Mouse (Mus musculus) CD8-positive naive resting alpha-beta T cell, adult 2 months (primary cell): ENCODE results near the gene Fryl.
A peak's percentile ranks its signal among the peaks of the same experiment; 100 is the strongest.
"Not testable (repeated sequence)": the region's sequence is repeated elsewhere in the genome, so short reads cannot be mapped to it uniquely, and the experiment has no call there.

Experiments
- DNase-seq, 2 experiments: peaks; one replicate each; pipeline ENCODE4 v3.0.0; 2022; ENCODE audit warnings: low read depth in 2 of 2, low spot score in 2 of 2

Gene Fryl

GRCm38 (mm10) chr5:73014745-73015144 is 241.7 kb downstream of the Fryl start:
- DNase-seq, result no peak

- not testable (repeated sequence) for DNase-seq
Observed at GRCm38 (mm10) chr5:73013611-73014287, 242.7 kb downstream of the Fryl start.

GRCm38 (mm10) chr5:73012884-73013610 is 243.4 kb downstream of the Fryl start:
- not testable (repeated sequence) for DNase-seq

DNA sequence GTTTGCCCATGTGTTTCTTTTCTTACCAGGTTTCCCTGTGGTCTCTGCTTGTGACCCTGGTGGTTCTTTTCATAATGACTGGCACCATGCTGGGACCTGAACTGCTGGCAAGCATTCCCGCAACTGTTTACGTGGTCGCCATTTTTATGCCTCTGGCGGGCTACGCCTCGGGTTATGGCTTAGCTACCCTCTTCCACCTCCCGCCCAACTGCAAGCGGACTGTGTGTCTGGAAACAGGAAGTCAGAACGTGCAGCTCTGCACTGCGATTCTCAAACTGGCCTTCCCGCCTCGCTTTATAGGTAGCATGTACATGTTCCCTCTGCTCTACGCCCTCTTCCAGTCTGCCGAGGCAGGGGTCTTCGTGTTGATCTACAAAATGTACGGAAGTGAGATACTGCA is 244.6 kb downstream of the Fryl start:
- not testable (repeated sequence) for DNase-seq

- peak in 1 of 2 experiments; percentile 24 for DNase-seq
Observed at GRCm38 (mm10) chr5:73008230-73008629, 248.2 kb downstream of the Fryl start.

GRCm38 (mm10) chr5:73007582-73007959 is 248.8 kb downstream of the Fryl start:
- DNase-seq, result no peak

- DNase-seq, result no peak
Observed at GRCm38 (mm10) chr5:73006784-73007581, 249.4 kb downstream of the Fryl start, which contains the start of gene Slc10a4. TSS of gene Slc10a4 (plus strand) at chr5:73006883.

- DNase-seq, result no peak
Observed at GRCm38 (mm10) chr5:73004046-73004445, 252.4 kb downstream of the Fryl start.

DNA sequence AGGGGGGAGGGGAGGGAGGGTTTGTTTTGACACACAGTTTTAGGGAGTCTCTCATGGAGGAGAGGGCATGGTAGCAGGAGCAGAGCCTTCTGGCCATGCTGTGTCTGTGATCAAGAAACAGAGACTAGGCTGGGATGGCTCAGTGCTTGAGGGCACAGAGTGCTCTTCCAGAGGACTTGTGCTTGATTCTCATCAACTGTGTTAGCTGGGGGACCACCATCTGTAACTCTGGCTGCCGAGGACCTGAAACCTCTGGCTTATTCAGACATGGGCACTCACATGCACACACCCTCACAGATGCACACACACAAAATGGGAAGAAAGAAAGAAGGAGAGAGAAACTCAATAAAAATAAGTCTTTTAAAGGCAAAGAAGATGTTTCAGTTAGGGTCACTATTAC is 257.9 kb downstream of the Fryl start:
- DNase-seq, result not testable (repeated sequence)

DNA sequence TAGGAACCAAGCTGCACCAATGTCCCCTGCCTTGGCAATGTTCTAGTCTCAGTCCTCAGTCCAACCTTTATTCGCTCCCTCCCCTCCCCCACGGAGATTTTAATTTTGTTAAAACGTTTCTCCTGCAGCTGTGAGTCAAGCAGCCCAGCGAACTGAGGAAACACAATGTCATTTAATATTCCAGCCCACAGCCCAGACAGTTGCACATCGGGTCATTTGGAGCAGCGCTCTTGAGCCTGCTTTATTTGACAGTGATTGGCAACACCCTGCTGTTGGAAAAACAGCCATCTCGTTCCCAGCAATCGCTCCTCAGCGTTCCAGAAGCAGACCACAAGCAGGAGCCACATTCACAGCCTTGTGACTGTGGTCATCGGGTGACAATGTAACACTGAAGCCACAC is 261.0 kb downstream of the Fryl start:
- DNase-seq, result no peak

DNA sequence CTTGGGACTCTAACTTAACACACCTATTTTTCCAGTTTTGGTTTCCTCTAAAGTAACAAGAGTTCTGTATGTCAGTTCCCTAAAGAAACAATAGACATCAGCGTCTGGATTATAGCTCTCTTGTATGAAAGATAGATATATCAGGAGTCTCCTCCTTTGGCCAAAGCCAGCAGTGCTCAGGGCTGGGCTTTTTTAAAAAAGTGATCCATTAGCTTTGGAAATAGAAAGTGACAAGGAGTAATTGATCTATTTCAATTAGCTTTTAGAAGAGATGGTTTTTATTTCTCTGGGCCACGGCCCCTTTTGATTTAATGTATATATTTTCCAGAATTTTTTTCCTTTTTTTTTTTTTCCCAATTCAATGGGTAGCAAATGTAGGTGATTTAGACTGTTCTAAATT is 261.5 kb downstream of the Fryl start:
- DNase-seq, result no peak

DNA sequence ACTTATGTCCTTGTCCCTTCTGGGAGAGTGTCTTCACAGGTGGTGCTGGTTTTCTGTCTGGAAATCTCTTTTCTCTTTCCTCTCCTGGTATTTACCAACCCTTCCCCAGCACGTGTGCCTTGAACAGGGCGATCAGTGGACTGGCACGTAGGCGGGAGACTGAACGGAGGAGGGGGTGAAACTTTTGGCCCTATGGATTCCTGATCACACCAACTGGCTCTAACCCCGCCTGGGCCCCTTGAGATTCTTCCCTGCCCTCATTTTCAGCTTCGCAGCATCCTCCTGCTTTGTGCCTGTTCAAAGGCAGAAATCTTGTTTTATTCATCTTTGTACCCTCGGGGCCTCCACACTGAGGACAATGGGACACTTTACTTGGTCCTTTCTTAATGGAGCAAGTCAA is 262.0 kb downstream of the Fryl start:
- DNase-seq, result no peak

- DNase-seq, result no peak
Observed at GRCm38 (mm10) chr5:72992474-72992873, 263.9 kb downstream of the Fryl start.

DNA sequence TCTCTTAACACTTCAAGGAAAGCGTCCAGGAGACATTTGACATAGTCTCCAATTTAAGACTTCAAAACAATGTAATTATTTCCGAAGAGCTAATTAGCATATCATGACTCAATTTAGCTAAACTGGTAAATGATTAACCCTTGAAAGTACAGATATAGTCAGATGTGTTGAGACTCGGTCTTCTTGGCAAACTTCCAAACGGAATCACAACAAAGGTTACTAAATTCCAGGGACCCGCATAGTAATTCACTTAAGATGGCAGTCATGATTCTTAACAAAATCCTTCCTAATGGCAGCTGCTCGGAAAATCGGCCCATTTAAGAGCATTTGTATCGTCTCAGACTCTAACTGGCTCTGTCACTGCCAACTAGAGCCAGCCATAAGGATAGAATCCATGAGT is 266.7 kb downstream of the Fryl start:
- DNase-seq, result no peak

GRCm38 (mm10) chr5:72987786-72988185 is 268.6 kb downstream of the Fryl start:
- no peak for DNase-seq

- peak in 1 of 2 experiments; percentile 21 for DNase-seq
Observed at GRCm38 (mm10) chr5:72984091-72984490, 272.3 kb downstream of the Fryl start.

- DNase-seq, result no peak
Observed at GRCm38 (mm10) chr5:72976539-72976938, 279.9 kb downstream of the Fryl start.

DNA sequence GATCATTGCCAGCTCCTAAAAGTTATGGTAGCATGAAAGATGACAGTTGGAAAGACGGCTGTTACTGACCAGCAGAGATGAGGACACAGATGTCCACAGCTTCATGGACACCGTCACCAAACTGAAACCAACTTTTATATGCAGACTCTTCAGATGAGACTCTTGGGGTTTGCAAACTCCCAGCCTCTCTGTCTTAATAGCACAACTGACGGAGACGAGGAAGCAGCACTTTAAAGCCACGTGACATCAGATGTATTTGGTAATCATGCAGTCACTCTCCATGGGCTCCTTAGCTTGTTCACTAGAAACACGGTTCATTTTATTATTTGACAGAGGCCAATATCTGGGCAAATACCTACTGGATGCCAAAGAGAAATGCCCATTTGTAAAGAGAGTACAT is 280.4 kb downstream of the Fryl start:
- DNase-seq, result no peak

- DNase-seq, result no peak
Observed at GRCm38 (mm10) chr5:72974602-72975001, 281.8 kb downstream of the Fryl start, which contains the start of gene Gm10135. TSS of gene Gm10135 (minus strand) at chr5:72974702.

DNA sequence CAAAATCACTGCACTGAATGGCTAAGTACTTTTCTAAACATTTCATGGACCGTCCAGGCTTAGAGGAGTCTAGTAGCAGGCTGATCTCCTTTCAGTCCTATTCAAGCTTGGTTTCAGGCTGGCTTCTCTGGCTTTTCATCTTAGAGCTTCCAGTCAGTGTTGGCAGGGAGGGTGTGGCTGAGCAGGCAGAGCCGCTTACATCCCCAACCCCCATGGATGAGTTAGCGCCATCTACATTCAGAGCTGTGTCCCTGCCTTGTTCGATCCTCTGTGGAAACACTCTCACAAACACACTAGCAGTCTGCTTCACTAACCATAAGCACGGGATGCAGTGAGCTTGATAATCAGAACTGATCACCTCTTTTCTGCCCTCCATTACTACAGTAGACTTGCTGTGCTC is 283.5 kb downstream of the Fryl start:
- no peak for DNase-seq

DNA sequence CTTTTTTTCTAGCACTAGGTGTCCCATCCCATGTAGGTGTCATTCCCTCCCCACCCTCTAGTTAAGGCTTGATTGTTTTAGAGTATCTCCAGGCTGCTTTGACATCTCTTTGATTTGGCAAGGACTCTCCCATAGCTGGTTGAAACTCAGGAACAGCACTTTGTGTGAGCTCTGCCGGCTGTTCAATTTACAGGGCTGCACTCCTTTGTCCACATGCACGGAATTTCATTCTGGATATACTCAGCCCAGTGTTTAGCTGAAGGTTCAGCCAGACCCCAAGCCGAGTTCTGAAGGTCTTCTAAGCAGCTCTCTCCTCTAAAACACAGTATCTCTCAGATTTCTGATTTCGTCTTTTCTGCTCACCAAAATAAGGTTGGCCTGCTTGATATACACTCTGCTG is 284.0 kb downstream of the Fryl start:
- DNase-seq, result no peak
